Mouse (Mus musculus) embryonic stem cell, embryonic (primary cell): Measurements from ENCODE around the gene Celsr1.

Source experiments
- CTCF ChIA-PET, 4 experiments: fragments of 300-600 bp in 2 of 4; fragments of 350-600 bp in 2 of 4; sonication (Branson Sonifier 250); formaldehyde crosslinking; loops; one replicate each; lab custom pipeline; 2022; ENCODE audit warnings: inconsistent platforms in 2 of 4; lab: Charles Lee
- POLR2A ChIA-PET, 4 experiments: fragments of 300-600 bp in 2 of 4; fragments of 350-600 bp in 2 of 4; sonication (Branson Sonifier 250); formaldehyde crosslinking; loops; one replicate each; lab custom pipeline; 2022; ENCODE audit warnings: antibody characterized with exemption in 4 of 4, inconsistent platforms in 1 of 4; lab: Charles Lee

The Celsr1 gene

DNA sequence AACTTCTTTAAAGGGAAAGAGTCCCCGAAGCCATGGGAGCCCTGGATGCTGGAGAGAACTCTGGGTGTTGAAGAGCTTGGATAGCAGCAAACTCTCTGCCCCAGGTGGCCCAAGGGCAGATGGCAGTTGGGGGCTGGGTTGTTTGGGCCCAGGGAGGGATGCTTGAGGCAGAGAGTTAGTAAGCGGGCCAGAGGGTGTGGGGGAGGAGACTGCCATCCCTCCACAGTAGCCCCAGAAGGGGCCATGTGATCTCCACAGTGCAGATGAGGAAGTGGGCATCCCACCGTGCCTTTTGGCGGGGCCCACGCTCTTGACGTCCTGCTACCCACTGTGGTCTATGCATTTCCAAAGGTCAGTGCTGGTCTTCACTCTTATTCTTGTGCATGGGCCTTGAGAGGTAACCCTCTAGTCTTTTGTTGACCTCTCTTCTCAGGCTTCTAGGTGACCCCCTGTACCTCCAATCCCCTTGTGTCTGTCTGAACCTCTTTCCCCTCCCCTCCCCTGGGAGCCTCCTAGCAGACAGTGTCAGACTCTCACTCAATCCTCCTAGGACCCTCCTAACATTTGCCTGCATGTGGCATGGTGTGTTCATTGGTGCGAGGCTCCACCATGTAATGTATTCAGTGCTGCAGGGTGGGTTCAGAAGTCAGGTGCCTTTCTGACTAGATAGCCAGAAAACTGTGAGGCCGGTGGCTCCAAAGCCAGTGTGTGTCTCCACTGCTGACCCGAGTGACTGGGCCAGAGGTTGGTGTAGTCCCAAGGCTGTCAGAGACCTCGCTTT lies 35.6 kb upstream of the Celsr1 start:
- ChIA-PET POLR2A (interaction anchor here in 2 of 4 experiments (0.6 to 1.4 kb wide), 2 partner anchors 44 to 126 kb away, joined by 3 to 4 read pairs; no protein-coding TSS in a partner anchor), CTCF (interaction anchor here in 1 of 4 experiments (1.3 to 1.4 kb wide), 2 partner anchors 14 to 18 kb away, joined by 3 to 4 read pairs; no protein-coding TSS in a partner anchor)

DNA sequence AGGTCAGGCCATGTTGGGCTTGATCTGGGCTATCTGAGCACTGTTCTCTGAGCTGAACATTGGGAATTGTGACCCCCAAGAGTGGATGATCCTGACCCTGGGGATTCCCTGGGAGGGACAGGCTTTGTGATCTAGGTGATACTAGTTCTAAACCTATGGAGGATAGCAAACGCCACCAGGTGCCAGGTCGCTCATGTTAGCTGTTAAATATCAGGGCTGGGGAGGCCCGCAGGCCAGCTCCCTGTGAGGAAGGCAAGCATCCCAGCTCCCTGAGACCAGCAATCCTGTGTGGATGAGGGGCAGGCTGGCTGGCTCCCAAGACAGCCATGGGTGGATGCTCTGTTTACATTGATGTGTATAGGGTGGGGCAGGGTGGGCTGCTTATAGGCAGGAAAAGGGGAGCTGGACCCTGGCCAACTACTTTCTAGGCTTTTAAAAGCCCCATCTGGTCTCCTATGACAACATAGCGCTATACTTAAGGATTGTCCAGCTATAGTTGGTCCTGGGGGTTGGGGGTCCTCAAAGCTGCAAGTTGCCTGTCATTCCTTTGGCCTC lies 34.4 kb upstream of the Celsr1 start:
- CTCF ChIA-PET: interaction anchor here in 1 of 4 experiments (0.7 to 1.5 kb wide), 5 partner anchors 17 to 655 kb away, joined by 3 to 4 read pairs (median 4); no protein-coding TSS in a partner anchor
- POLR2A ChIA-PET: interaction anchor here in 1 of 4 experiments (0.6 to 1.4 kb wide), 4 partner anchors 10 to 333 kb away, joined by 3 to 4 read pairs (median 3); partner anchors contain the start of gene Gramd4

DNA sequence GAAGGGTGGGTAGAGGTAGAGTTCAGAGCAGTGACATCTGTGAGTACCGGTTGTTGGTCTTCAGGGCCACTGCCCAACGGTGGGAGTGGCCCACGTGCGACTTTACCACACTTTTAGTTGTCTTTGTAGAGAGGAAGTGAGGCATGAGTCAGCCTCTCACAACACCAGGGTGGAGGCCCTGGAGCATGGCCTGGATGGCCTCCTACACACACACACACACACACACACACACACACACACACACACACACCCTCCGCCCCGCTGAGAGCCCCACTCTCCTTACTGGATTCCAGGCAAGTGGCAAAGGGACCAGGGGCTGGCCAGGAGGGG lies 34.0 kb upstream of the Celsr1 start:
- CTCF ChIA-PET: interaction anchor here in 1 of 4 experiments (0.6 to 1.5 kb wide), 5 partner anchors 23 to 655 kb away, joined by 3 to 4 read pairs (median 4); no protein-coding TSS in a partner anchor
- POLR2A ChIA-PET: interaction anchor here in 1 of 4 experiments (0.6 to 1.4 kb wide), 4 partner anchors 8 to 332 kb away, joined by 3 to 4 read pairs (median 4); partner anchors contain the start of gene Gramd4

DNA sequence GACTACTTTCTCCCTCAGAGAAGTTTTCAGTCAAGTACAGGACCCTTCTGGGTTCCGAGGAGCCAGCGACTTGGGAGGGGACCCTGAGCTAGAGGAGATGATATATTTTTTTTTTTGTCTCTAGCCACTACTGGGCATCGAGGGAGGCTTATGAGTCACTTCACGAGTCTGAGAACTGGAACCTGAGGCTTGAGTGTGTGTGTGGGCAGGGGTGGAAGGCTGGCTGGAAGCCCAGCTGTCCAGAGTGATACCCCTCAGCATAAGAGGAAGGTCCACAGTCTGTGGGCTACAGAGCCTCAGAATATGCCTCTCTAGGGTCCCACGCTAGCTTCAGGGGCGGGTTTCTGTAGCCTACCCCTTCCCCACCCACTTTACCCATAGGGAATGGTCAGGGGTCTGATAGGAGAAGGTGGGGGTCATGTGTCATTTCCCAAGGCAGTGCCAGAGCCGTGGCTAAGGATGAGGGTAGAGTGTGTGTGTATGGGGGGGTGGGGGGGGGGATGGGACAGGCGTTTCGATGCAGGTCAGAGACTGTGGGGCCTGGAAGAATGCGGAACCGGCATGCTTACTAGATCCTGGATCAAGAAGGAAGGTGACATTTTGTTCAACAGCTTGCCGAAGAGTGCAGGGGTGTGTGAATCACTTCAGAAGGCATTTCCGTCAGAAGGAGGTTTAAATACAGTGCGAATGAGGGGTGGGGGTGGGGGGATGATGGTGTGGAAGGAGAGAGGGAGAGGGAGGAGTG lies 33.4 kb upstream of the Celsr1 start:
- CTCF ChIA-PET: interaction anchor here in 2 of 4 experiments (0.5 to 1.5 kb wide), 7 partner anchors 15 to 163 kb away, joined by 3 to 5 read pairs (median 4); no protein-coding TSS in a partner anchor
- POLR2A ChIA-PET: interaction anchor here in 2 of 4 experiments (0.6 to 1.5 kb wide), 6 partner anchors 9 to 234 kb away, joined by 3 to 5 read pairs (median 4); partner anchors contain the start of gene Gramd4 (in 1 of the 2)

DNA sequence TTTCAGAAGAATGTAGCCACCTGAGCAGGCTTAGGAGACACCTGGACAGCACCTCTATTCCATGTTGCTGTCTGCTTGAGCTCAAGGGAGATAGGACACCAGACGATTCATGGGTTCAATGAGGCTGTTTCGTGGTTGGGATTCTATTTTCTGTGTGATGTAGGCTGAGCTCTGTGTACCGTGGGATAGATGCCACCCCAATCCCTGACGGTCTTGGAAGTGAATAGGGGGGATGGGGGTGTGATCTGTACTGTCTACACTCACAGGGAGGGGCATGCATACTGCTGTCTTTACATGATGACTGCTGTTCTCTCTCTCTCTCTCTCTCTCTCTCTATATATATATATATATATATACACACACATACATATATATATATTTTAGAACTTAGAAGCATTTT lies 31.8 kb upstream of the Celsr1 start:
- ChIA-PET CTCF (interaction anchor here in 1 of 4 experiments (0.9 kb wide), 1 partner anchor 75 kb away, joined by 3 read pairs; no protein-coding TSS in a partner anchor), POLR2A (interaction anchor here in 2 of 4 experiments (0.7 to 1.3 kb wide), 3 partner anchors 17 to 252 kb away, joined by 3 read pairs; no protein-coding TSS in a partner anchor)

DNA sequence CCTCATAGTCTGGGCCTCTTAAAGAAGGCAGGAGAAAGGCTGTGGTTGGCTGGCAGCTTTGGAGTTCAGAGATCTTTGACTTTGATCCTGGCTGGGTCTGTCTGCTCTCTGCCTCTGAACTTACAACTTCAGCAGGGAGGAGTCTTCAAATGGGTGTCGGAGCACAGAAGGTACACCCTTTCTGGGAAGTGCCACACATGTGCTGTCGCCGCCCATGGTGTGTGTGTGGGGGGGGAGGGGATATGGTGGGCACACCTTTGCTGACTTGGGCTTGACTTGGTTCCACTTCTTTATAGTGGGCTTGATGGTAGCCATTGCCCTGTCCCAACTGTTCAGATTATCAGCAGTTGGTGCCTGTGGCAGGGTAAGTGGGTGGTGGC lies 31.3 kb upstream of the Celsr1 start:
- CTCF ChIA-PET: interaction anchor here in 1 of 4 experiments (0.6 to 0.9 kb wide), 2 partner anchors 17 to 76 kb away, joined by 3 read pairs; no protein-coding TSS in a partner anchor
- POLR2A ChIA-PET: interaction anchor here in 1 of 4 experiments (0.8 kb wide), 1 partner anchor 251 kb away, joined by 3 read pairs; no protein-coding TSS in a partner anchor

DNA sequence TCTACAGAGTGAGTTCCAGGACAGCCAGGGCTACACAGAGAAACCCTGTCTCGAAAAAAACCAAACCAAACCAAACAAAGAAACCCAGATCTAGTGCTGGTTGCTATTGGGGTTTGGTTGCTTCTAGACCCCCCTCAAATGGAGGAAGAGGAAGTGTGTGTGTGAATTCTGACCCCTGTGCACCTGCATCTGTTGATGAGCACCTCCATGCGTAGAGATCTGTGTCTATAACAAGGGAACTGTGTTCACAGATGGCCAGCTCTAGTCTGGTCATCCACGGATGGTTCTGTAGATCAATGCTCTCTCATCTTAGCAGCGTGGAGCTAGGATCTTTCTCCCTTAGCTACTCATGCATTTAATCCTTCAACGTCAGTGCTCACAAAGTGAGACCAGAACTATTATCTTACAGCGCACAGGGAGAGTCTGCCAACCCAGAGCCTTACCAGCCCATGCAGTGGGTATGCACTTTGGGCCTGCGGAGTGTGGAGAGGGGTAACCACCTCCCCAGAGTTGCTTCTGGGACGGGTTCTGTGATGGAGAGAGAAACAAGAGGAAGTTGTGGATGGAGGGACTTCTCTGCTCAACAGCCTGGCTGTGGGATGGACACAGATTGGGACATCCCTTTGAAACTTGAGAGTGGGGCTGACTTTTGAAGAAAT lies 30.7 kb upstream of the Celsr1 start:
- ChIA-PET CTCF (interaction anchor here in 1 of 4 experiments (0.6 kb wide), 1 partner anchor 17 kb away, joined by 3 read pairs; no protein-coding TSS in a partner anchor), POLR2A (no interaction called here)

DNA sequence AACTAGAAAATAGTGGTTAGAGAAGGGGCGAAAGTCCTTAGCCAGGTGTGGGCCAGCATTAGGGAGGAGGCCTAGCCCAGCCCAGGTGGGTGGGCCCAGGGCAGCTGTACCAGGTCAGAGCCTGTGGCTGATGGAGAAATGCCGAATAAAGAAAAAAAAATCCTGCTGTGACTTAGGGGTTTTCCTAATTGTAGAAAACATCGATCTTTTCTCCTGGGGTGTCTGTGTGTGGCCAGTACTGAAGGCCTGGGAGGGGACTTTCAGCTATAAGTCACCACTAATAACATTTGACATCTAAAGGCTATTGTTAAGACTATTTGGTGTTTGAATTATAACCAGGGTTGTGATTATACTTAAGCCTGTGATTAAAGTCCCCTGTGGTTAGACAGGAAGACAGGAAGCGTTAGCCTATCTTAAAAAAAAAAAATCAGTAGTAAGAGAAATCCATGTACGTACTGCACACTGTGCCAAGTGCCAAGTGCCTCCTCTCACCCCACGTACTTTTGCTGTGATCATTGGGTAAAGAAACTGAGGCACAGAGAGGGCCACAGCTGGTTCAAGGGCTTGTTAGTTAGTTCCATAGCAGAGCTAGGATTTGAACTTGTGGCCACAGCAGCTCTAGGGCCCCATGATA lies 28.4 kb upstream of the Celsr1 start:
- POLR2A ChIA-PET: interaction anchor here in 3 of 4 experiments (0.6 to 2.0 kb wide), 8 partner anchors 13 to 250 kb away, joined by 3 to 5 read pairs (median 3); partner anchors contain the start of genes Cdpf1 (in 1 of the 3) and Tbc1d22a (in 1 of the 3)
- CTCF ChIA-PET: interaction anchor here in 1 of 4 experiments (1.8 kb wide), 1 partner anchor 125 kb away, joined by 5 read pairs; no protein-coding TSS in a partner anchor

DNA sequence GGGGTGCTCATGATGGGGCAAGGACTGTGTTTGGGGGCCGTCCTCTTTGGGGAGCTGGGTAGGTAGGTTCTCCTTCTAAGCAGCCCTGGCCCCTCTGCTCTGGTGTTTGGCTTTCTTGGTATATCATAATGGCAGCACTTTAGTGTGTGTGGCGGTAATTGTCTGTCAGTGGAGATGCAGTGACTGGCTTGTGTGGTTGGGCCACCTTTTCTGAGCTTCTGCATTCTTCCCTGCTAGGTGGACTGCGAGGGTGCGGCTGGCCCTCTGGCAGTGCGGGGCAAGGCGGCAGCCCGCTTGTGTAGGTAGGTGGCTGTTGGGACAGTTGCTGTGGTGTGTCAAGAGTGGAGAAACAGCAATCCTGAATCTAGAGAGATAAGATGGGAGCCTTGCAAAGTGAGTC lies 27.6 kb upstream of the Celsr1 start:
- POLR2A ChIA-PET: interaction anchor here in 3 of 4 experiments (0.8 to 2.0 kb wide), 6 partner anchors 14 to 153 kb away, joined by 3 to 5 read pairs (median 3); partner anchors contain the start of gene Tbc1d22a (in 1 of the 3)
- CTCF ChIA-PET: interaction anchor here in 1 of 4 experiments (0.8 to 1.8 kb wide), 2 partner anchors 26 to 126 kb away, joined by 3 to 5 read pairs; no protein-coding TSS in a partner anchor

DNA sequence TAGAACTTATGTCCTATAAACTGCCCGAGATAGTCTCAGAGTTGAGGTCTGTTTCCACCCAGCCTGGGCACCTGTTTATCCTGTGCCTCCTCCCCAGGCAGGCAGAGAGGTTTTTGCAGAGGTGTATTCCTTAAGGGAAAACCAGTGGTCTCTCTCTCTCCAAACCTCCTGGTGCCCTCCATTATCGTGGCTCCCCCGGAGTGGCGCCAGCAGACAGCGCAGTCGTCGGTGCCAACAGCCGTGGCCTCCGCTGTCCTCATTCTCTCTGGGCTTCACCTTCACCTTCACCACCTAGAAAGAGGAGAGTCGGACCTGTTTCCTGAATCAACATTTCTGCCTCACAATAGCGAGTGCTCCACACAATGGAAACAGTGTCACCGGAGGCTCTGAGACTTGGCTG lies 27.0 kb upstream of the Celsr1 start:
- ChIA-PET CTCF (interaction anchor here in 1 of 4 experiments (0.8 to 1.8 kb wide), 2 partner anchors 27 to 126 kb away, joined by 3 to 5 read pairs; no protein-coding TSS in a partner anchor), POLR2A (interaction anchor here in 1 of 4 experiments (1.0 to 2.0 kb wide), 2 partner anchors 15 to 154 kb away, joined by 5 read pairs; partner anchors contain the start of gene Tbc1d22a)

DNA sequence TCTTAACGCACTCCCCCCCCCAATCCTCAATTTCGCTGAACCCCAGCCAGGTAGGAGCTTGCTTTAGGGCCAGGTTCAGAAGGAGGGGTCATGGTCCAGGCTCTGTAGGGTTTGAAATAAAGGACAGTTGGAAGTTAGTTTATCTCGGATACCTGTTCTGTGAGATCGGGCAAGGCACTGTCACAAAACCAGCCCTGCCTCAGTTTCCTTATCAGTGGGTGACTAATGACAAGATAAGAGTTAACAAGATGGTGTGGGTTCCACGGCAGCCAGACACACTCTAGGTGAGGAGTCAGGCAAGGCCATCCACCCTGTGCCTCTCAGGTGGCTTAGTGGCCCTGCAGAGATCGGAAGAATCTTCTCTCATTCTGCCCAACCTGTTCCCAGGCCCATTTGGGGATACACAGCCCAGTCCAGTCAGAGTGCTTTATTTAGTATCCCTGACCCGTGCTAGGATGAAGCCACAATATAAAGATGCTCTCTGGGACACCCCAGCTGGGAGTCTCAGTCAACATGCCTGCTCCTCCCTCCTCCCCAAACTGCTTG lies 26.3 kb upstream of the Celsr1 start:
- POLR2A ChIA-PET: interaction anchor here in 1 of 4 experiments (0.7 to 1.4 kb wide), 2 partner anchors 12 to 80 kb away, joined by 3 to 7 read pairs; no protein-coding TSS in a partner anchor
- CTCF ChIA-PET: interaction anchor here in 1 of 4 experiments (0.6 to 1.3 kb wide), 2 partner anchors 80 to 783 kb away, joined by 4 to 8 read pairs; no protein-coding TSS in a partner anchor

DNA sequence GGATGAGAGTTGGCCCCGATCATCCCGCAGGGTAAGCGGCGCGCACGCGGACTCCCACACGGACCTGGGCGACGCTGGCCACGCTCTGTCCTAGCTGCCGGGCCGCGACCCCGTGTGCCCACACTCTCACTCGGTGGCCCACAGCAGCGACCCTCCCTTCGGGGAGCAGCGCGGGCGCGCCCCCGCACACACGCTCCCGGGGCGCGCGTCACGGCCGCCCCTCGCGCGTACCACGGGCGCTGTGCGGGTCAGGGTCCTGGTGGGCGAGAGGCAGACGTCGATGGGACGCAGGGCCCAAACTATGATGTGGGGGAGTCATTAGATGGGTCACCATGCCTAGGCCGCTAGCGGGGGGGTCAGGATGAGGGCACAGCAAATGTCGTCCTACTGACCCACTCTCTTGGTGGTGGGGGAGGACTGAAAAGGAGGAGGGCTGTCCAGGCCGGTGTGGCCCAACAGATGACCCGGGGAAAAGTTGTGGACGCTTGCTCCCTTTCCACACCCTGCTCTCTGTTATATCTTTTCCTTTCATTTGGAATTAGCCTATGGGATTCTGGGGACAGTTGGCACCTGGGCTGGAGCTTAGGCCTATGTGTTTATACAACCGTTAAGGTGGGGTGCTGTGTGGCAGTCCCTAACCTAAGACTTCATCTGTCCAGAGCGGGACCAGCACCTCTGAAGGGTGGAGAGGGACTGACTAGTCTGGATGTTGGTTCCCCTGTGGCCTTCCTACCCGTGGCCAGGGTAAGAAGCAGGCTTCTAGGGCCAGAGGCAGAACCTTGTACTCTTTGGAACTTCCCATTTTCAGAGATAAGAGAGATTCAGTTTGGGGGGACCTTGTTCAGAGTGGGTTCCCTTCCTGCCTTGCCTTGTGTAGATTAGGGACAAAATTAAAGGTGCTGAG lies 25.6 kb upstream of the Celsr1 start:
- POLR2A ChIA-PET: interaction anchor here in 2 of 4 experiments (0.6 to 1.7 kb wide), 4 partner anchors 13 to 145 kb away, joined by 3 to 7 read pairs (median 4); no protein-coding TSS in a partner anchor
- CTCF ChIA-PET: interaction anchor here in 2 of 4 experiments (0.6 to 2.2 kb wide), 5 partner anchors 16 to 784 kb away, joined by 3 to 8 read pairs (median 8); no protein-coding TSS in a partner anchor

DNA sequence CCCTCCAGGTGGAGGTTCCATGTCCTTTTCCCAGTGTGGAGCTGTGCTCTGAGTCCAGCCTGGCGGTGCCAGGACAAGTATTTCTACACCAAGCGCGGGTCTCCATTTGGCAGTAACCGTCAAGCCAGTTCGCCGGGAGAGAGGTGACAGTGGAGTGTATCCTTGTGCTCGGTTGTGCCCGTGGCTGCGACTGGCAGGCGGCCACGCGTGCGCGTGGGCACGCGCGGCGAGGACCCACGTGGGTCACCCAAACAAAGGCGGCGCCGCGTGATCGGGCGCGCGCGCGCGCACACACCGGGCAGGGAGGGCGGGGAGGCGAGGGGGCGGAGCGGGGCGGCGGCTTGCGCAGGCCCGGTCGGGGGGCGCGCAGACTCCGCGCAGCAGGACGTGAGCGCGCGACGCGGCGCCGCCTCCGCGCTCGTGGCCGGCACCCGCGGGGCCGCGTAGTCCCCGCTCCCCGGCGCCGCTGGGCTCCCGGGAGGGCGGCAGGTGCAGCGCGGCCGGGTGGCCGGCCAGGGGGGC lies 24.9 kb upstream of the Celsr1 start:
- CTCF ChIA-PET: interaction anchor here in 3 of 4 experiments (0.5 to 2.2 kb wide), 6 partner anchors 15 to 179 kb away, joined by 3 to 26 read pairs (median 6); no protein-coding TSS in a partner anchor
- POLR2A ChIA-PET: interaction anchor here in 2 of 4 experiments (0.6 to 1.7 kb wide), 5 partner anchors 10 to 455 kb away, joined by 3 to 6 read pairs (median 4); no protein-coding TSS in a partner anchor

DNA sequence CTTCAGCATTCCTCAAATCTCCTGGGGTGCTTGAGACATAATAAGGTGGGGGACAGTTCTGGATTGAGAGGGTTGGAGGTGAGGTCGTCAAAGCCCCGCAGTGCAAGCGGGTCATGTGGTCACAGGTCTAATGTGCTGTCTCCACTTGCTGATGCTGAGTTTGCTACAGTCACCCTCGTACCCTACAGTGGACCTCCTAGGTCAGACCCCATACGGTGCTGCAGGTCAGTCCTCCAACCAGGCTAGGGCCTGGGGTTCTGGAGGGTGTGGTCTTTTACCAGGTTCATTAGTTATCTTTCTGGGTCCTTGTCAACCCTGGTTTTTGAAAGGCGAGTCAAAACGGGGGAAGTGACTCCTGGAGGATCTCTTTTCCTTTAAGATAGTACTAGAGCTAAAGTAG lies 24.3 kb upstream of the Celsr1 start:
- ChIA-PET CTCF (interaction anchor here in 3 of 4 experiments (0.5 to 2.2 kb wide), 10 partner anchors 15 to 180 kb away, joined by 3 to 26 read pairs (median 4); no protein-coding TSS in a partner anchor), POLR2A (interaction anchor here in 2 of 4 experiments (0.6 to 2.0 kb wide), 11 partner anchors 9 to 455 kb away, joined by 3 to 6 read pairs (median 4); partner anchors contain the start of gene Celsr1 (in 1 of the 2))
